Mouse (Mus musculus): ENCODE results near the gene Adam12.
A peak's percentile ranks its signal among the peaks of the same experiment; 100 is the strongest.

Adam12 gene

GRCm38 (mm10) chr7:133872701-133873100, 359.2 kb downstream of the Adam12 start:
- DNase-seq (ENCODE audit: low read depth) = no peak

- no peak for DNase-seq (ENCODE audit: low read depth)
Measured at GRCm38 (mm10) chr7:133870265-133870664, 361.7 kb downstream of the Adam12 start.

GRCm38 (mm10) chr7:133863684-133864083, 368.3 kb downstream of the Adam12 start:
- DNase-seq (ENCODE audit: low read depth) = no peak

GRCm38 (mm10) chr7:133863151-133863550, 368.8 kb downstream of the Adam12 start:
- no peak for DNase-seq (ENCODE audit: low read depth)

GRCm38 (mm10) chr7:133862723-133863122, 369.2 kb downstream of the Adam12 start:
- DNase-seq (ENCODE audit: low read depth) = no peak

GRCm38 (mm10) chr7:133862233-133862632, 369.7 kb downstream of the Adam12 start:
- DNase-seq (ENCODE audit: low read depth) = no peak

- DNase-seq (ENCODE audit: low read depth) = no peak
Measured at GRCm38 (mm10) chr7:133859548-133859947, 372.4 kb downstream of the Adam12 start.

GRCm38 (mm10) chr7:133858506-133858905, 373.4 kb downstream of the Adam12 start:
- no peak for DNase-seq (ENCODE audit: low read depth)

- DNase-seq (ENCODE audit: low read depth) = peak; percentile 55
Measured at GRCm38 (mm10) chr7:133856278-133856677, 375.7 kb downstream of the Adam12 start.

GRCm38 (mm10) chr7:133850735-133851134, 381.2 kb downstream of the Adam12 start:
- DNase-seq (ENCODE audit: low read depth) = peak; percentile 1

- no peak for DNase-seq (ENCODE audit: low read depth)
Measured at GRCm38 (mm10) chr7:133848180-133848579, 383.8 kb downstream of the Adam12 start.

GRCm38 (mm10) chr7:133847175-133847574, 384.8 kb downstream of the Adam12 start:
- no peak for DNase-seq (ENCODE audit: low read depth)

- DNase-seq (ENCODE audit: low read depth) = no peak
Measured at GRCm38 (mm10) chr7:133842079-133842478, 389.9 kb downstream of the Adam12 start.

GRCm38 (mm10) chr7:133839546-133839945, 392.4 kb downstream of the Adam12 start:
- no peak for DNase-seq (ENCODE audit: low read depth)
